Mouse (Mus musculus) heart, postnatal 0 days (tissue): ENCODE results near the gene Kcnk5. TPM values are rescaled to one million over a fixed set of nuclear protein-coding genes. Genes with fewer than 3 reads are reported as not detected.

Experiments used
- ATAC-seq: fragments of 200-750 bp; cut with Nextera tagmentation; 2 replicates; pipeline ENCODE4 v1.8.0; 2017; ENCODE audit warnings: low read depth, moderate number of reproducible peaks, moderate library complexity; ENCODE audit not compliant: insufficient read depth
- DNase-seq: peaks from one replicate; pipeline ENCODE4 v3.0.0-alpha.2; 2016; ENCODE audit warnings: low spot score
- H3K27ac ChIP-seq: fragments of 300-500 bp; sonication (generic); 2 replicates; pipeline ENCODE4 v1.5.1; 2014; ENCODE audit warnings: low read depth, mild to moderate bottlenecking
- H3K27me3 ChIP-seq: fragments of 300-500 bp; sonication (generic); 2 replicates; pipeline ENCODE4 v1.6.1; 2014; ENCODE audit warnings: low read length, mixed read lengths; ENCODE audit not compliant: control insufficient read depth, insufficient read depth
- H3K36me3 ChIP-seq: fragments of 300-500 bp; sonication (generic); replicated peaks from 2 replicates; pipeline ENCODE4 v1.6.1; 2014; ENCODE audit warnings: low read length, mixed read lengths; ENCODE audit not compliant: control insufficient read depth, insufficient read depth
- H3K4me1 ChIP-seq: fragments of 300-500 bp; sonication (generic); 2 replicates; pipeline ENCODE4 v1.6.1; 2014; ENCODE audit warnings: antibody characterized with exemption; ENCODE audit not compliant: control insufficient read depth, insufficient read depth
- H3K4me2 ChIP-seq: fragments of 300-500 bp; sonication (generic); 2 replicates; pipeline ENCODE4 v1.6.1; 2014; ENCODE audit warnings: low read depth, mild to moderate bottlenecking, low read length, moderate library complexity
- H3K4me3 ChIP-seq: fragments of 300-500 bp; sonication (generic); 2 replicates; pipeline ENCODE4 v1.5.1; 2014; ENCODE audit warnings: low read depth, low read length
- H3K9ac ChIP-seq: fragments of 300-500 bp; sonication (generic); replicated peaks from 2 replicates; pipeline ENCODE4 v1.6.1; 2014; ENCODE audit warnings: low read depth, low read length, mixed read lengths
- H3K9me3 ChIP-seq: fragments of 300-500 bp; sonication (generic); replicated peaks from 2 replicates; pipeline ENCODE4 v1.6.1; 2016; ENCODE audit warnings: low read length; ENCODE audit not compliant: control insufficient read depth
- CTCF ChIP-seq: IDR thresholded peaks from 2 replicates; pipeline ENCODE4 v1.5.1; 2016; ENCODE audit warnings: antibody characterized with exemption, control low read depth, low read depth
- EP300 ChIP-seq: IDR thresholded peaks from 2 replicates; pipeline ENCODE4 v1.6.1; 2016; ENCODE audit warnings: antibody characterized with exemption, low read depth
- WGBS: fragments of 180-500 bp; shearing (Covaris S2); extraction: QIAGEN DNeasy Blood & Tissue Kit; methylation state at CpG from one replicate; pipeline ENCODE4 v1.1.7; 2014; 5-methylcytosine and 5-hydroxymethylcytosine counted together
- polyA plus RNA-seq: library from polyadenylated mRNA; unstranded; fragments of >200 nt; fragmentation: Nextera tagmentation; extraction: Ambion mirVana; gene quantifications from 2 replicates; pipeline ENCODE4 v1.2.1, GENCODE M21; 2015
- total RNA-seq: library from RNA; depleted of rRNA; stranded (reverse); fragments of >200 nt; gene quantifications from 2 replicates; pipeline ENCODE4 v1.2.3, GENCODE M21; 2014; ENCODE audit warnings: low replicate concordance

Gene Kcnk5
- total and polyA plus RNA-seq, 2 experiments from 2014 or later = 0.86 to 1.8 TPM

- Histone ChIP-seq H3K4me3 (no peak overlapping the region), H3K9ac (no peak overlapping the region), H3K36me3 (no peaks in the 10 kb centered on the region), H3K4me2 (no peak overlapping the region), H3K9me3 (no peaks in the 10 kb centered on the region), H3K27ac (no peak overlapping the region), H3K4me1 (no peaks in the 10 kb centered on the region), H3K27me3 (no peaks in the 10 kb centered on the region)
- TF ChIP-seq EP300 = no peak
- ATAC-seq = no peak
- no peak for DNase-seq
- WGBS = 49% methylated on average over 3 of the region's 3 CpGs
Observed at GRCm38 (mm10) chr14:20217299-20217864, 35.8 kb upstream of the Kcnk5 start.

DNA sequence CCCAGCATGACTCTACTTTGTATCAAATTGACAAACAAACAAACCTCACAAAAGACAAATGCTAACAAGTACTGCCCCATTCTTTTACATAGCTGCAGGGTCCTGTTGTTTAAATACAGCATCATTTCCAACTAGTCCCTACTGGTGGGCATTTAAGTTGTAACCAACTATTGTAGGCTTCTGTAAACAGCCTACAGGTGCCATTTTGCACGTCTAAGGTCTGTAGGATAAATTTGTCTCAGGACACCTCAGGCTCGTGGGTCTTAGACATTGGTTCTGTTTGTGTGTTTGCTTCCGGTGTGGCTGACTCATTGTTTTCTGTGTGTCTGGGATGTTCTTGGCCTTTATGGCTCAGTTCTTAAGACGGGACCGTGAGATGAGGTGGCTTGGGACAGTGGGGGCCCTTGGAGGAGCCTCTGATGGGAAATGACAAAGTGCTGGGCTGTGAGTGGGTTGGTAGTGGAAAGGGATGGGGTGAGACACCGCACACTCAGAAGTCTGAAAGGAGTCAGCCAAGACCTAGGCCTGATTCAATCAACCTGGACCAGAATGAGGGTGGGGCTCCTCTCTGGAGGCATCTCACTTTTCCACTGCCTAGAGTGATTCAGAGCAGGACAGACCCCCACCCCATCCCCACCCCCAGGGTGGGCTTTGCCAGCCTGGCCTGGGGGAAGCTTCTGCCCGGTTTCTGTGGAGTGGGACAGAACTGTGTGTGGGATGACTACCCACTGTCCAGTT is 35.1 kb upstream of the Kcnk5 start:
- no peaks in the 10 kb centered on the region for H3K9me3 ChIP-seq
- no peaks in the 10 kb centered on the region for H3K36me3 ChIP-seq
- no peak overlapping the region for H3K27ac ChIP-seq
- TF ChIP-seq EP300 = no peak
- no peak for TF ChIP-seq CTCF
- H3K27me3 ChIP-seq = no peaks in the 10 kb centered on the region
- no peaks in the 10 kb centered on the region for H3K4me1 ChIP-seq
- 76% methylated on average over 7 of the region's 7 CpGs for WGBS
- H3K4me3 ChIP-seq = no peak overlapping the region
- DNase-seq (no peak), ATAC-seq (no peak)
- no peak overlapping the region for H3K4me2 ChIP-seq
- H3K9ac ChIP-seq = no peak overlapping the region

GRCm38 (mm10) chr14:20215826-20216225 is 34.2 kb upstream of the Kcnk5 start:
- no peak overlapping the region for H3K4me2 ChIP-seq
- WGBS = 23% methylated on average over 5 of the region's 5 CpGs
- H3K9ac ChIP-seq = no peak overlapping the region

GRCm38 (mm10) chr14:20214125-20214524 is 32.5 kb upstream of the Kcnk5 start:
- Histone ChIP-seq H3K4me1 (no peaks in the 10 kb centered on the region), H3K36me3 (no peaks in the 10 kb centered on the region), H3K27me3 (no peaks in the 10 kb centered on the region), H3K27ac (no peak overlapping the region), H3K9me3 (no peaks in the 10 kb centered on the region), H3K4me2 (no peak overlapping the region), H3K4me3 (no peak overlapping the region), H3K9ac (no peak overlapping the region)
- DNase-seq = no peak
- 68% methylated on average over 7 of the region's 7 CpGs for WGBS
- ATAC-seq = no peak
- TF ChIP-seq EP300 = no peak
- TF ChIP-seq CTCF = no peak

More at GRCm38 (mm10) chr14:20215826-20216225, 34.2 kb upstream of the Kcnk5 start:
- Histone ChIP-seq H3K4me1 (no peaks in the 10 kb centered on the region), H3K27ac (no peak overlapping the region), H3K36me3 (no peaks in the 10 kb centered on the region), H3K27me3 (no peaks in the 10 kb centered on the region), H3K9me3 (no peaks in the 10 kb centered on the region), H3K4me3 (no peak overlapping the region)
- no peak for ATAC-seq
- DNase-seq = no peak
- no peak for TF ChIP-seq EP300
- TF ChIP-seq CTCF = no peak

DNA sequence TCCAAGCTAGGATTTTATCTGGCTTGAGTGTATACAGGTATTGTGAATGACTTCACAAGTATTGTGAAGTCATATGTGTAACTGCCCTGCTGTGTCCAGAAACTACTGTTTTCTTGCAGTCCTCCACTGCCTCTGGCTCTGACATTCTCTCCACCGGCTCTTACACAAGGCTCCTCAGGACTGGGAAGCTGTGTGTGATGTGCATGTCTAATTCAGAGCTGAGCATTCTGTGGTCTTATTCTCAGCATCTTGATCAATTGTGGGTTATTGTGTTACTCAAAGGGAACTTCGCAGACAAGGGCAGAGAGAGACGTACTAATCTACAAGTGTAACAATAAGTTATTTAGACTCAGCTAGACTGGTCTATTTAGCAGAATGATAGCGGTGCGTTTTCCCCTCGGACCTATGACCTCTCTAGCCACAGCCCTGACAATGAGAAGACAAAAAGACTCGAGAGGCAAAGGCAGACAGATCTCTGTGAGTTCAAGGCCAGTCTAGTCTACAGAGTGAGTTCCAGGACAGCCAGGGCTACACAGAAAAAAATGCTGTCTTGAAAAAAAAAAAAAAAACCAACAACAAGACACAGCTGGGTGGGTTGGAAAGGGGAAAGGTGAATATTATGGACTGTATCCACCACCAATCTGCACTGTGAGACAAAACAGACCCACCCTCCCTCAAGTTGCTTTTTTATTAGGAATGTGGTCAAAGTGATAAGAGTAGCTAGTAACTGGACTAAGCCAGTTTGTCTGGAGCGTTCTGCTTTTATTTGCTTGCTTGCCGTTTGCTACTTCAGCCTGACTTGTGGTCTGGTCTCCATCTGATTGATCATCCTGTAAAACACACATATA is 30.4 kb upstream of the Kcnk5 start:
- H3K9me3 ChIP-seq = no peaks in the 10 kb centered on the region
- no peak overlapping the region for H3K4me2 ChIP-seq
- H3K4me3 ChIP-seq = no peak overlapping the region
- no peaks in the 10 kb centered on the region for H3K36me3 ChIP-seq
- WGBS = 54% methylated on average over 9 of the region's 9 CpGs
- no peak for DNase-seq
- no peaks in the 10 kb centered on the region for H3K4me1 ChIP-seq
- TF ChIP-seq EP300 = no peak
- TF ChIP-seq CTCF = no peak
- H3K27me3 ChIP-seq = no peaks in the 10 kb centered on the region
- no peak for ATAC-seq
- H3K9ac ChIP-seq = no peak overlapping the region
- no peak overlapping the region for H3K27ac ChIP-seq
